Mouse (Mus musculus): ENCODE data around the gene Gcnt3. TPM values are rescaled to one million over a fixed set of nuclear protein-coding genes. Genes with fewer than 3 reads are reported as not detected.
A peak's percentile ranks its signal among the peaks of the same experiment; 100 is the strongest.

Gcnt3 gene
- polyA plus RNA-seq, 1 experiment from 2014 or later = 2.9 TPM

- WGBS = 2% methylated on average over 57 of the region's 57 CpGs
- peak within 1 kb of the TSS; percentile 74 for H3K4me3 ChIP-seq (replicated peaks; ENCODE audit: low read depth, low read length)
- H3K4me1 ChIP-seq (replicated peaks; ENCODE audit: insufficient read depth, low read length) = peaks cover 9% of the 10 kb centered on the region
- H3K27me3 ChIP-seq (ENCODE audit: insufficient read depth, low read length) = no peaks in the 10 kb centered on the region
- no peaks in the 10 kb centered on the region for H3K9me3 ChIP-seq (replicated peaks; ENCODE audit: low read length)
- peak within 1 kb of the TSS; percentile 74 for H3K4me2 ChIP-seq (ENCODE audit: low read length)
- peaks cover 23% of the 10 kb centered on the region for H3K36me3 ChIP-seq (ENCODE audit: insufficient read depth, low read length)
- ATAC-seq (replicated peaks; ENCODE audit: low FRiP score, low read depth) (peak; percentile 95), DNase-seq (ENCODE audit: low spot score) (peak; percentile 95)
- H3K27ac ChIP-seq = peak within 1 kb of the TSS; percentile 89
- no peak for TF ChIP-seq CTCF (IDR thresholded peaks at IDR 0.05; ENCODE audit: low read depth)
- peak within 1 kb of the TSS; percentile 86 for H3K9ac ChIP-seq (ENCODE audit: low read depth, low read length)
Observed at GRCm38 (mm10) chr9:70012408-70012901, 25.4 kb downstream of the Gcnt3 start, which contains the start of gene Gtf2a2. TSS of gene Gtf2a2 (plus strand) at chr9:70012550.

GRCm38 (mm10) chr9:70011537-70012407, 26.1 kb downstream of the Gcnt3 start:
- TF ChIP-seq CTCF (IDR thresholded peaks at IDR 0.05; ENCODE audit: low read depth) = no peak
- peak overlapping the region; percentile 86; the same call in 1 of the 2 replicates for H3K9ac ChIP-seq (ENCODE audit: low read depth, low read length)
- no peaks in the 10 kb centered on the region for H3K27me3 ChIP-seq (ENCODE audit: insufficient read depth, low read length)
- H3K27ac ChIP-seq = peak overlapping the region; percentile 89
- peaks cover 9% of the 10 kb centered on the region for H3K4me1 ChIP-seq (replicated peaks; ENCODE audit: insufficient read depth, low read length)
- H3K9me3 ChIP-seq (replicated peaks; ENCODE audit: low read length) = no peaks in the 10 kb centered on the region
- peak overlapping the region; percentile 74 for H3K4me3 ChIP-seq (replicated peaks; ENCODE audit: low read depth, low read length)
- H3K36me3 ChIP-seq (ENCODE audit: insufficient read depth, low read length) = peaks cover 25% of the 10 kb centered on the region
- WGBS = 54% methylated on average over 14 of the region's 14 CpGs
- DNase-seq (ENCODE audit: low spot score) (no peak), ATAC-seq (replicated peaks; ENCODE audit: low FRiP score, low read depth) (peak; percentile 3; the same call in 1 of the 2 replicates)
- H3K4me2 ChIP-seq (ENCODE audit: low read length) = peak overlapping the region; percentile 74

GRCm38 (mm10) chr9:70010781-70011473, 27.0 kb downstream of the Gcnt3 start:
- no peak for DNase-seq (ENCODE audit: low spot score)
- Histone ChIP-seq H3K4me3 (replicated peaks; ENCODE audit: low read depth, low read length) (no peak overlapping the region), H3K27ac (no peak overlapping the region), H3K9ac (ENCODE audit: low read depth, low read length) (no peak overlapping the region), H3K4me1 (replicated peaks; ENCODE audit: insufficient read depth, low read length) (peaks cover 9% of the 10 kb centered on the region), H3K36me3 (ENCODE audit: insufficient read depth, low read length) (peaks cover 25% of the 10 kb centered on the region), H3K4me2 (ENCODE audit: low read length) (no peak overlapping the region), H3K9me3 (replicated peaks; ENCODE audit: low read length) (no peaks in the 10 kb centered on the region), H3K27me3 (ENCODE audit: insufficient read depth, low read length) (no peaks in the 10 kb centered on the region)
- 90% methylated on average over 5 of the region's 5 CpGs for WGBS
- ATAC-seq (replicated peaks; ENCODE audit: low FRiP score, low read depth) = no peak
- TF ChIP-seq CTCF (IDR thresholded peaks at IDR 0.05; ENCODE audit: low read depth) = no peak

GRCm38 (mm10) chr9:70009754-70010304, 28.1 kb downstream of the Gcnt3 start:
- Histone ChIP-seq H3K36me3 (ENCODE audit: insufficient read depth, low read length) (peaks cover 25% of the 10 kb centered on the region), H3K4me3 (replicated peaks; ENCODE audit: low read depth, low read length) (no peak overlapping the region), H3K9me3 (replicated peaks; ENCODE audit: low read length) (no peaks in the 10 kb centered on the region), H3K4me1 (replicated peaks; ENCODE audit: insufficient read depth, low read length) (peaks cover 9% of the 10 kb centered on the region), H3K27ac (no peak overlapping the region), H3K4me2 (ENCODE audit: low read length) (no peak overlapping the region), H3K27me3 (ENCODE audit: insufficient read depth, low read length) (no peaks in the 10 kb centered on the region), H3K9ac (ENCODE audit: low read depth, low read length) (no peak overlapping the region)
- WGBS = 90% methylated on average over 8 of the region's 8 CpGs
- no peak for TF ChIP-seq CTCF (IDR thresholded peaks at IDR 0.05; ENCODE audit: low read depth)
- ATAC-seq (replicated peaks; ENCODE audit: low FRiP score, low read depth) (no peak), DNase-seq (ENCODE audit: low spot score) (no peak)

- H3K4me1 ChIP-seq (replicated peaks; ENCODE audit: insufficient read depth, low read length) = no peaks in the 10 kb centered on the region
- DNase-seq (ENCODE audit: low spot score) (no peak), ATAC-seq (replicated peaks; ENCODE audit: low FRiP score, low read depth) (no peak)
- no peak overlapping the region for H3K27ac ChIP-seq
- no peak overlapping the region for H3K4me2 ChIP-seq (ENCODE audit: low read length)
- WGBS = 90% methylated on average over 14 of the region's 14 CpGs
- no peaks in the 10 kb centered on the region for H3K27me3 ChIP-seq (ENCODE audit: insufficient read depth, low read length)
- H3K36me3 ChIP-seq (ENCODE audit: insufficient read depth, low read length) = peaks cover 36% of the 10 kb centered on the region
- no peak overlapping the region for H3K4me3 ChIP-seq (replicated peaks; ENCODE audit: low read depth, low read length)
- H3K9me3 ChIP-seq (replicated peaks; ENCODE audit: low read length) = no peaks in the 10 kb centered on the region
- TF ChIP-seq CTCF (IDR thresholded peaks at IDR 0.05; ENCODE audit: low read depth) = no peak
- H3K9ac ChIP-seq (ENCODE audit: low read depth, low read length) = no peak overlapping the region
Observed at GRCm38 (mm10) chr9:70007506-70008248, 30.2 kb downstream of the Gcnt3 start.
